Mouse (Mus musculus): Measurements from ENCODE around the gene Hscb.
"Not testable (repeated sequence)": the region's sequence is repeated elsewhere in the genome, so short reads cannot be mapped to it uniquely, and the experiment has no call there.

The Hscb gene

DNA sequence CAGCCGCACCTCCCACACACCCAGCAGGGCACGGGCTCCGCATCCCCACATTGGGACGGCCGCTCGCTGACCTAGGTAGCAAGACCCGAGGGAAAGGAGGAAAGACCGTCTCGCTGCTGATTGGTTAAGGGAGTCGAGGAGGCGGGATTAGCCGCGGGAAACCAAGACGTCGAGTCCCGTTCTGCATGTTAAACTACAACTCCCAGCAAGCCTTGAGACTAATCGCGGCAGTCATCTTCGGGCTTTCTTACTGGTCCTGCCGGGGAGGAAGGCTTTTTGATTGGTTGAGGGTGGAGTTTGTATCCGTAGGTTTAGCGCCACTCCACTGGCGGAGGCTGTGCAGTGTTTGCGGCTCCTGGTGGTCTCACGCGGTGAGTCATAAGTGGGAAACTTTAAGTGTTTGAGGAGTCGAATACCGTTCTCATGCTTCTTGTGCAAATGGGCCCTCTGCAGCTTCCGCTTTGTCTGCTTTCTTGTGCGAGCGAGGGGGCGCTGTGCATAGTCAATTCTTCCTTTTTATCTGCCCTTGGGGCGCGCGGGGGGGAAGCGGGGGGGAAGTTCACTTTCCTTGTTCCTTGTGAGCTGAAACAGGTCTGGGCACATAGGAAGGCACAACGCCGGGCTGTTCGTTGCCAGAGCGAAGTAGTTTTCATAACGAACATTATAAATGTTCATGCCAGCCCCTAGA is at the start of gene Hscb, which contains the start of gene Chek2:
TSS of gene Hscb (minus strand) at position 100 of the 688 bp plus-strand sequence.
TSS of gene Chek2 (plus strand) at position 302 of the 688 bp plus-strand sequence.
- DNase-seq (ENCODE audit: low spot score in 2 of 2) = peak; percentile 98

DNA sequence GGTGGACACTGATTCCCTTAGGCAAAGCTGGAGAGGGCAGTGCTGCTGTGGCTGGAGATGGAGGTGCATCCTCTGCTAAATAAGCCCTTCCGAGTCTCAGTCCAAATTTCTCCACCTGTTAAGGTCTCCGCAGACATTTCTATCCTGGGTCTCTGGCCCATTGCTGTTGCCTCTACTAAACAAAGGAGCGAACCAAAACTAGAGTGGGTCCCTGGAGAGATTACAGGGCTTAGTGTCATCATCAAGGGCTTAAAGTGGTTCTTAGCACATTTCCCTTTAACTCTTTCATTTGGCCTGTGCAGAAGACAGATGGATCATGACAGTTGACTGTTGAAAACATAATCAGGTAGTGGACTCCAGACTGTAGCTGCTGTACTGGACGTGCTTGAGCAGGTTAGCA is 49.0 kb upstream of the Hscb start:
- DNase-seq (ENCODE audit: low spot score in 2 of 2) = no peak

DNA sequence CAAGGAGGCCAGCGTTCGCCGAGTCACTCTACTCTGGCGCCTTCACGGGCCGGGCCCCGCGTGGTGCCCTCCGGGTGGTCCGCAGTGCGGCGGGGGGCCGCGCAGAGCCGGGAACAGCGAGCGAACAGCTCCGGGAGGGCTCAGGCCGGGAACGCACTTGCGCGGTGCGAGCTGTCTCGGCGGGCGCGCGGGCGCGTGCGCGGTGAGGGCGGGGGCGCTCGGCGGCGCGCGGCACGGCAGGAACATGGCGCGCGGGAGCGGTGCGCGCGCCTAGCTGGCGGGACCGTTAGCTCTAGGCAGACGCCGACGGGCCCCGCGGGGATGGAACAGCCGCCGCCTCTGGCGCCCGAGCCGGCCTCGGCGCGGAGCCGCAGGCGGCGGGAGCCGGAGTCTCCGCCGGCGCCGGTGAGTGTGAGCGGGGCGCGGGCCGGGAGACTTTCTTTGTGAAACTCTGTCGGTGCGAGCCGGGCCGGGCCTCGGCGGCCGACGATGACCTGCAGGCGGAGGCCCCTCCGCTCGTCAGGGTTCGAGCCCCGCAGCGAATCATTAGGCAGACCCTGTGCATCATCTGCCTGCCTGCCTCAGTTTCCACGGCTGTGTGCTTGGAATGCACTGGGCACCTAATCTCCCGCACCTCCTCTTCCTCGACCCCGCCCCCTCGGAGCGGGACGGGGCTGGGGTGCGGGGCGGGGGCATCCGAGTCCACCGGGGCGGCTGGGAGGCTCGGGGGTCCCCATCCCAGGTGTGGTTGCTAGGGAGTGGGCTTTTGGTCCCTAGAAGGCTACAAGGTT is 40.2 kb upstream of the Hscb start, which contains the start of gene Ttc28:
TSS of gene Ttc28 (plus strand) at position 220 of the 791 bp plus-strand sequence.
- DNase-seq (ENCODE audit: low spot score in 2 of 2) = peak; percentile 83 to 91

DNA sequence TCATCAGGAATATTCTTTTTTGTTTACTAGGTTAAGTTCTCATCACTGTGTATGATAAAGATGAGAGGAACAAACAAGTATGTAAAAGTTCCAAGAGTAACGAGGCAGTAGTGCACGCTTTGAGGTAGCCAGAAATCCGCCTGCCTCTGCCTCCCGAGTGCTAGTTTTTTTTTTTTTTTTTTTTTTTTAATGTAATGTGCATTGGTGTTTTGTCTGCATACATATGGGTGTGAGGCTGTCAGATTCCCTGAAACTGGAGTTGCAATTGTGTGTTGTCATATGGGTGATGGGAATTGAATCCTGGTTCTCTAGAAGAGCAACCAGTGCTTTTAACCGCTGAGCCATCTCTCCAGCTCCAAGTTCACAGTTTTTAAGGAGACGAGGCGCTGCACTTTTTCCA is 39.5 kb upstream of the Hscb start:
- DNase-seq (ENCODE audit: low spot score in 2 of 2) = no peak

DNA sequence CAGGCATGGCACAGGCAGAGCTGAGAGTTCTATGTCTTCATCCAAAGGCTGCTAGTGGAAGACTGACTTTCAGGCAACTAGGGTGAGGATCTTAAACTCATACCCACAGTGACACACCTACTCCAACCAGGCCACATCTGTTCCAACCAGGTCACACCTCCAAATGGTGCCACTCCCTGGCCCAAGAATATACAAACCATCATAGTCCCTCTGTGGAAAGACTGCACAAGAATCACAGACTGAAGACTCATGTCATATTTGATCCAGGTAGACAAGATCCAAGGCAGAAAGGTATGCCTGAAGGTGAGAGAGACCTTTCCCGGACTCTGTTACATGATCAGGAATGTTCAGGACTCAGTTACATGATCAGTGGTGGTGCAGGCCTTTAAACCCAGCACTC is 38.9 kb upstream of the Hscb start:
- DNase-seq (ENCODE audit: low spot score in 2 of 2) = not testable (repeated sequence)

DNA sequence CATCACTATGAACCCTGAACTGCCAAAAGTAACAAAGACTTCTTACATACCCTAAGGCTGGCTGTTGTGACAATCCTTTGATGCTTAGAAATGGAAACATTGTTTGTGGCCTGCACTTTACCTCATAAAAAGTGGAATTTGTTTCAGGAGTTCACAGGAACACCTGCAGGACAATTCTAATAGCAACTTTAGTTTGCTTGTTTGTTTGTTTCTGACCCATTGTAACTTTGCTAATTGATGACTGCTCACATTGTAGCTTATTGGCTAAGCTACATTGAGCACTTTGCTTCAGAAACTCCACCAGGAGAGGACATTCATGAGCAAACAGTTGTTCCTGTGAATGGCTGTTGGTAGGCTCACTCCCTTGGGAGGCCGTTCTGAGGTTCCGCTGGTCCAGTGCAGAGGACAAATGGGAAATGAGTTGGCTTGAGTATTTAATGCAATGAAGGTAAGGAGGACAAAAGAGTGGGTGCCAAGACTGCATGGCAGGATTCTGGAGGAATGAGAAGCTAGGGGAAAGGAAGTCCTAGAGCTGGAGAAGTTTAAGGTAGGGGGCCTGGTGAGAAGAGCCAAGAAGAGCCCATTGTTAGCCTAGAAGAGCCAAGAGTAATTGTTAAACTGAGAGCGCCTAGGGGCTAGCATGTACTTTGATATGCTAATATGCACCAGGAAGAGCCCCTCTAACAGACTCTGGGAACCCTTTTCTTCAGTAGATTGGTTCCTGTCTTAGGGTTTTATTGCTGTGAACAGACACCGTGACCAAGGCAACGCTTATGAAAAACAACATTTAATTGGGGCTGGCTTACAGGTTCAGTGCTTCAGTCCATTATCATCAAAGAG is 38.3 kb upstream of the Hscb start:
- DNase-seq (ENCODE audit: low spot score in 2 of 2) = no peak

DNA sequence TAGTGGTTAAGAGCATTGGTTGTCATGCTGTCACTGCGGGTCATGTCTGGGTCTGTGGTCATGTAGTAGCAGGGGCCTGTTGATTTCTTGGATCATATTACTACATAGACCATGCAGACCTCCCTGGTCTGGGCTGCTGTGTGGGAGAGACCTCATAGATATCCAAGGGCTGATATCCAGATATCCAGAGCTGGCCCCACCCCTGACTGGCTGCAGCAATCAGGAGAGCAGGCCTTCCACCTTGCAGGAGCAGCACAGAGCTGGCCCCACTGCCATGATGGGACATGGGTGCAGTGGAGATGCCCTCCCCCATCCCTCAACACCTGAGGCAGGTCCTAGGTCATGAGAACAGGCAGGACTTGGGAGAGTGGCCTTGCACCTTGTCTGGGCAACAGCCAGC is 35.7 kb upstream of the Hscb start:
- DNase-seq (ENCODE audit: low spot score in 2 of 2) = no peak

DNA sequence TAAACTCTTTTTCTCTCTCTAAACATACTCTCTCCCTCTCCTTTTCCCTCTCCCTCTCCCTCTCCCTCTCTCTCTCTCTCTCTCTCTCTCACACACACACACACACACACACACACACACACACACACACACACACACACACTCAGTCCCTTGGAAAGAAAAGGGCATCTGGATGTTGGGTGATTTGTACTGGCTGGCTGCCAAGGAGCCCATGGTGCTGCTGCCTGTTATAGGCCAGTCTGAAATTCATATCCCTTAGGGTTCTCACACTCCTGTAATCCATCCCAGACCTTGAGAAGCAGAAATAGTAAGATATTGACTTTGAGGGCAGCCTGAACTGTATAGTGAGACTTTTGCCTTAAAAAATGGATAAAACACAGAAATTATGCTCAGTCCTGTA is 35.1 kb upstream of the Hscb start:
- DNase-seq (ENCODE audit: low spot score in 2 of 2) = no peak

DNA sequence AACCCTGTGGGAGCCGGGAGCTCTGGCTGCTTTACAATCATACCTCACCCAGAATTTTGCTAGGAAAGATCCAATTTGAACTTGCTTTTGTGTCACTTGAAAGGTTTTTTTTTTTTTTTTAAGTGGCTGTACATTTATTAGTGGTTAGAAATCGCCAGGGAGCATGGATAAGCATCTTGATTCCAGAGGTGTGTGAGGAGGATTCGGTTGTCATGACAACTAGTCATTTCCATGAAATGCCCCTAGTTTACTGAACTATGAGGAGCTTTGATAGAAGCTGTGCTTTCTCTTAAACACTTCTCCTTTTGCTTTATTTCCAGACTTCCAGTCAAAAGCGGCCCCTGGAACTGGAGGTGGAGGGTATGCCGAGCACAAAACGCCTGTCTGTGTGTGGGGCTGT is 33.6 kb upstream of the Hscb start:
- DNase-seq (ENCODE audit: low spot score in 2 of 2) = no peak

DNA sequence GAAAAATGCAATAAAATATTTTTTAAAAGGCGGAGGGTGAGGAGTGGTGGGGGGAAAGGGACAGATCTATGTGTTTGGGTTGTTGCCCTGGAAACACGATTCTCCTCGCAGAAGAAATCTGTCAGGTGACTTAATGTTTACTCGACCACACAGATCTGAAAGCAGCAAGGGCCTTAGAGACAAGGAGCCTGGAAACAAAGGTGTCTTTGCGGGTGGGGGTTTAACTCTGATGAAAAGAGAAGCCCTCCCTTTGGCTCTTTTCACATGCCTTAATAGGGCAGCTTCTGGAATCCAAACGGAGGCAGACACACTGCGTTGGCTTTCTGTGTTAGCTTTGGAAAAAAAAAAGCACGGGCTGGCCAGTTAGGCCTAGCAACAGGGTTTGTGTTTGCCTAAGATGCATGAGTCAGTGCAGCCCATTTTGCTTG is 29.7 kb upstream of the Hscb start:
- no peak for DNase-seq (ENCODE audit: low spot score in 2 of 2)

DNA sequence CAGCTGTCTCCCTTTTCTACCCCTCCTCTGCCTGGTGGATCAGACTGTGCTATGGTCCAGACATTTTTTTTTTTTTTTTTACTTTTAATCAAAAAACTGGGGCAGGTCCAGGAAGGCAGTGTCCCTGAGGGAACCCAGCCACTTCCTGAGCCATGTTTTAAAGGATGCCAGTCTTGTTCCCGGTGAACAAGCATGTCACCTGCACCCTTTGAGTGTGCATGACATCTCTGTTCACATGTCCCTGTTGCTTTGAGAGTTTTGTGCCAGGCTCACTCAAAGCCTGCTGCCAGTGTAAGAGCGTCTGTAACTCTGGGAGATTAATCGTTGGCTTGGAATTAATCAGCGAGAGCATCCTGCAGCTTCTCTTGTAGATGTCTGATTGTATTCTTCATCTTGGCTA is 28.9 kb upstream of the Hscb start:
- DNase-seq (ENCODE audit: low spot score in 2 of 2) = no peak

DNA sequence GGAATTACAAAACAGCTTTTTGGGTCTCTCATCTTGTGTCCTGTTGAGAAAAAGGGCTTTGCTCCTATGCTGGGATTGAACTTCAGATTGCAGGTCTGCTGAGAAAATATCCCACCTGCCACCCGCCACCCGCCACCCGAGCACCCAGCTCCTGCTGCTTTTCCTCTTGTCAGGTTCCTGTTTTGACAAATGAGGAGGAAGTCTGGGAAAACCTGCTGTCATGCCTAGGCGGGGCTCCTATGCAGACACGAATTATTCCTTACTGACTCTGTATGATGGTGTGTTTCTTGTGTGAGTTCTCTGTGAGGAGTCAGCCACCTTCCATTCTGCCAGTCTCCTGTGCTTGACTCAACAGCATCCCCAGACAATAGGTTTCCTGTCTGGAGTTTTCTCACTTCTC is 20.9 kb upstream of the Hscb start:
- DNase-seq (ENCODE audit: low spot score in 2 of 2) = no peak

DNA sequence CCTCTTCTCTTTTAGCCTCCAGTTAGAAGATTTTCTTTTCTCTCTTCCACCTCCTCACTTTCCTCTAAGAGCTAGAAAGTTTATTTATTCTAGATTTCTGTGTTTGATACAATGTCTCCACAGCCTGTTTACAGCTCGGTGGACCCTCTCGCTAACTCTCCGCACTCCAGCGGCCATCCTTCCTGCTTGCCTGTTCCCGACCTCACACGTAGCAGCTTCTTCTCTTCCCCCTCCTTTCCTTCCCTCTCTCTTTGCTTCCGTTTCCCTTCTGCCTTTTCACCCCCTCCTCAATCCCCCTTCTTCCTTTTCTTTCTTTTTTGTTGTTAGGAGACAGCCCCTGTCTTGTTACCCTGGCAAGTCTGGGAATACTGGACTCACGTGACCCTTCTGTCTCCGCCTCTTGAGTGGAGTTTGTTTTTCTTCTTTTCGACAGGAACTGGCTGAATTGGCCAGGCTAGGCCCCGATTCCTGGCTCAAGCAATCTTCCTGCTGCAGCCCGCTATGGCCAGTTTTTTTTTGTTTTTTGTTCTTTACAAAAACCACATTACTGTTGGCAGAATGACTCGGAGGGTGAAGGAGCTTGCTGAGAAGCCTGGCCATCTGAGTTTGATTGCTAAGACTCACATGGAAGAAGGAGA is 19.6 kb upstream of the Hscb start:
- DNase-seq (ENCODE audit: low spot score in 2 of 2) = no peak

DNA sequence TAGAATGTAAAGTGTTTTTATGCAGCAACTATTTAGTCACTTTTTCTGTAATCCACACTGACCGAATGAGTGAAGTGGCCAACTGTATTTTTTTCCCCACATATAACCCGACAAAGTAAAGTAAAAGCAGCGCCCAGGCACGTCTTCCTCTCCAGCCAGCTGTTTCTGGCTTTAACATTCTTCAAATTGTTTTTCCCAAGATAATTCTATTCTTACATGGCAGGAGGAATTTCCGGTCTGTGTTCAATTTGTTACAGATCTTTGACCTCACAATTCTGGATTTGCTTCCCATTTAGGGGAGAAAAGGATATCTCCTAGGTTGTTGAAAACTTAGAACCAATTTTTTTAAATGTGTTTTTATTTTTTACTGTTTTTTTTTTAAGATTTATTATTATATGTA is 17.5 kb upstream of the Hscb start:
- DNase-seq (ENCODE audit: low spot score in 2 of 2) = no peak

DNA sequence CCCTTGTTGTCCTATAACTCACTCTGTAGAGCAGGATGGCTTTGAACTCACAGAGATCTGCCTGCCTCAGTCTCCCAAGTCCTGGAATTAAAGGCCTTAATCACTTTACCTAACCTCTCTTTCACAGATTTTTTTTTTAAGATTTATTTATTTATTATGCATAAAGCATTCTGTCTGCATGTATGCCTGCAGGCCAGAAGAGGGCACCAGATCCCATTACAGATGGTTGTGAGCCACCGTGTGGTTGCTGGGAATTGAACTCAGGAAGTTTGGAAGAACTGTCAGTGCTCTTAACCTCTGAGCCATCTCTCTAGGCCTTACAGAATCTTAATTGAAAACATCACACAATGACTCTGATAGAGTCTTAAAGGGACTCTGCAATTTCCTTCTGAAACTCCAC is 13.4 kb upstream of the Hscb start:
- no peak for DNase-seq (ENCODE audit: low spot score in 2 of 2)

DNA sequence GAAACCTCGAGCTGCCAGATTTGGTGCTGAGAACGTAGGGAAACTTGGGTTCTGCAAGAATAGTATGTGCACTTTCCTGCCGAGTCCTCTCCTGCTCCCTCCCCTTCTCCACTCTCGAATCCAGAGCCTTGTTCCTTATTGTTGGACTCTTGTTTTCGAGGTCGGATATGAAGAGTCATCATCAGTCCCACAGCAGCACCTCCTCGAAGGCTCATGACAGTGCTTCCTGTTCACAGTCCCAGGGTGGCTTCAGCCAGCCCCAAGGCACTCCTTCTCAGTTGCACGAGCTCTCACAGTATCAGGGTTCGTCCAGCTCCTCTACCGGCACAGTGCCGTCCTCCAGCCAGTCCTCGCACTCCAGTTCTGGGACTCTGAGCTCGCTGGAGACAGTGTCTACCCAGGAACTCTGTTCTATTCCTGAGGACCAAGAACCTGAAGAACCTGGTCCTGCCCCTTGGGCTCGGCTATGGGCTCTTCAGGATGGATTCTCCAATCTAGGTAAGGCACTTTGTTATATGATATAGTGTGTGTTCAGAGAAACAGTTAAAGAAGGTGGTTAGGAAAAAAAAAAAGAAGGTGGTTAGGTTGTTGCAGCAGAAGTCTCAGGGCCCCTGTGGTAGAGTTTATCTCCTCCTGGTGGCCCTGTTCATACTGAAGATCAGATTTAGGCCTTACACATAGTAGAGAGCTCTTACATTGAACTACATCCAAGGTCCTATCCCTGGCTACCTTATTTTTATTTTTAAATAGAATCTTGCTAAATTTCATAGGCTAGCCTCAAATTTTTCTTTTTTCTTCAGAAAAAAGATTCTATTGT is 1.7 kb upstream of the Hscb start:
- peak; percentile 16 to 66 for DNase-seq (ENCODE audit: low spot score in 2 of 2)

DNA sequence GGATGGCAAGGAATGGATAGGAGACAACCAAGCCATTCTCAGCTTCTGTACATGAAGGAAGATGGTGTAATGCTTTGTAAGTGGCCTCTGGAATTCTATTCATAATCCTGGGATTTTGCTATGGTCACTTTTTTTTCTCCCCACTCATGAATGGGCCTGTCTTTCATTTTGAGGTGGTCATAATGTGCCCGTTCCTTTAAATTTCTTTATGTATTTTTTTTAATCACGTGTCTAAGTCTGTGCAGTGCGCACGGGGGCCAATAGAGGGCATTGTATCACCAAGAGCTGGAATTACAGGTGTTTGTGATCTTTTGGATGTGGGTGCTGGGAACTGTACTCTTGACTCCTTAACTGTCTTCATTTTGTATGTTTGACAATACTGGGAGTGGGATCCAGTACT is 888 bp upstream of the Hscb start:
- peak; percentile 76 to 86 for DNase-seq (ENCODE audit: low spot score in 2 of 2)

DNA sequence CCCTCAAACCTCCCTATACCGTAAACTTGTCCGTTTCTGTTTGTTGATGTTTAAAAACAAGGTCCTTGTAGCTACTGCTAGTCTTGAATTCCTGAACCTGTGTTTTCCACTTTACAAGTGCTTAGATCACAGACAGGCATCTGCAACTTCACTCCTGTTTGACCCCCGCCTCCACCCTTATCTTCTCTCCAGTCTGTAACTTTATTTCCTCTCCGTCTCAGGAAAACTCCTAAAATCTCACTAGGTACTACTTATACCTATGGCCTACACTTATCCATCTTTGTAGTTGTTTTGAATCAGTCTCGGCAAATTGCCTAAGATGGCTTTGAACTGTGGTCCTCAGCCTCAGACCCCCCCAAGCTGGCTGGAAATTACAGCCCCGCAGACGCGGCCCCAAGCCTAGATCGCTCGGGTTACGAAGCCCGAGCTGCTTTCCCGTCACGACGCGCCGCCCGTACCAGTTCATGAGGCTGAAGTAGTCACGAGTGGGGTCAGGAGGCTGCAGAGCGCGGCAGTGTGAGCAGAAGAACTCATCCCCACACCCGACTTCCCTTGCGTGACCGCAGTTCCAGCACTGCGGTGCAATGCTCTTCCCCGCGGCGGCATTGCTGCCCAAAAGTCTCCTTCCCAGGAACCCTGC is 419 bp downstream of the Hscb start:
- DNase-seq (ENCODE audit: low spot score in 2 of 2) = peak in 1 of 2 experiments; percentile 44

DNA sequence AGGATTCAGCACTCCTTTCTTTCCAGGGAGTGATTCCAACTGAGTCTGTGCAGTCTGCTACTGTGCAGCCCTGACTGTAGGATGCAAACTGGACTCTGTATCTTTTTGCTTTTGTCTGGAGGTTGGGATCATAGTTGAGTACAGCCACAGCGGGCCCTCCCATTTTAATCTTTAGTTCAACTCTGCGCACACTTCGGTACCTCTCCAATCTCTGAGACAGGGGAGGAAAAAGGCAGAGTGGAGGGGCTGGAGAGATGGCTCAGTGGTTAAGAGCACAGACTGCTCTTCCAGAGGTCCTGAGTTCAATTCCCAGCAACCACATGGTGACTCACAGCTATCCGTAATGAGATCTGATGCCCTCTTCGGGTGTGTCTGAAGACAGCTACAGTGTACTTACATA is 1.6 kb downstream of the Hscb start:
- peak; percentile 18 to 65 for DNase-seq (ENCODE audit: low spot score in 2 of 2)

DNA sequence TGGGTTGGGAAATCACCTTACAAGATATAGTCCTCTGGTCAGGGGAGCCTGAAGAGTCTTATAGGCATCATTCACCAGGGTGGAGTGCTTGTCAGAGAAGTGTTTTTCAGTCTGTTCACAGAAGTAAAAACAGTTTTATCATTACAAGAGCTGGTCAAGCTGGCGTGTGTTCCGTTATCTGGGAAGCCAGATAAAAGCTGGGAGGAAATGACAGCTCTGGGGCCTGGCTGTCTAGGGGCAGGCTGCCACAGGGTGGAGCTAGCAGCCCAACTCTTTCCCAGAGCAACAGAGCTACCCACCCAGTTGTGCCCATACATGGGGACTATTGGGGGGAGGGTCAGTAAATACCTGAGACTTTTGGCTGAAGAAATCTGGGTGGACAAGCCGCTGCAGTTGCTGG is 3.6 kb downstream of the Hscb start:
- peak; percentile 82 to 86 for DNase-seq (ENCODE audit: low spot score in 2 of 2)
